Mouse (Mus musculus) forebrain, postnatal 0 days (tissue): ENCODE results near the gene Stk38. TPM values are rescaled to one million over a fixed set of nuclear protein-coding genes. Genes with fewer than 3 reads are reported as not detected.

Experiments
- ATAC-seq: fragments of 200-750 bp; cut with Nextera tagmentation; 2 replicates; pipeline ENCODE4 v1.8.0; 2017; ENCODE audit warnings: mild to moderate bottlenecking, moderate library complexity
- DNase-seq: peaks from one replicate; pipeline ENCODE4 v3.0.0-alpha.2; 2015
- H3K27ac ChIP-seq: fragments of 300-500 bp; sonication (generic); 2 replicates; pipeline ENCODE4 v1.5.1; 2014; ENCODE audit warnings: low read depth, mild to moderate bottlenecking, antibody characterized with exemption, low read length, moderate library complexity, mixed read lengths
- H3K27me3 ChIP-seq: fragments of 300-500 bp; sonication (generic); 2 replicates; pipeline ENCODE4 v1.6.1; 2014; ENCODE audit warnings: mild to moderate bottlenecking, low read length, mixed read lengths; ENCODE audit not compliant: insufficient read depth
- H3K36me3 ChIP-seq: fragments of 300-500 bp; sonication (generic); 2 replicates; pipeline ENCODE4 v1.6.1; 2014; ENCODE audit warnings: mild to moderate bottlenecking, moderate library complexity; ENCODE audit not compliant: insufficient read depth
- H3K4me1 ChIP-seq: fragments of 300-500 bp; sonication (generic); 2 replicates; pipeline ENCODE4 v1.6.1; 2014; ENCODE audit warnings: antibody characterized with exemption; ENCODE audit not compliant: insufficient read depth
- H3K4me2 ChIP-seq: fragments of 300-500 bp; sonication (generic); 2 replicates; pipeline ENCODE4 v1.6.1; 2014; ENCODE audit warnings: low read depth, mild to moderate bottlenecking, moderate library complexity
- H3K4me3 ChIP-seq: fragments of 300-500 bp; sonication (generic); 2 replicates; pipeline ENCODE4 v1.5.1; 2014; ENCODE audit warnings: low read depth, low read length, mixed read lengths
- H3K9ac ChIP-seq: fragments of 300-500 bp; sonication (generic); 2 replicates; pipeline ENCODE4 v1.6.1; 2014; ENCODE audit warnings: mild to moderate bottlenecking
- H3K9me3 ChIP-seq: fragments of 300-500 bp; sonication (generic); 2 replicates; pipeline ENCODE4 v1.6.1; 2016; ENCODE audit warnings: low read length
- CTCF ChIP-seq: sonication (generic); IDR thresholded peaks from 2 replicates; pipeline ENCODE4 v1.5.1; 2016; ENCODE audit warnings: antibody characterized with exemption, control low read depth, low read depth
- WGBS: fragments of 180-500 bp; shearing (Covaris S2); extraction: QIAGEN DNeasy Blood & Tissue Kit; methylation state at CpG from one replicate; pipeline ENCODE4 v1.1.7; 2014; 5-methylcytosine and 5-hydroxymethylcytosine counted together
- polyA plus RNA-seq: library from polyadenylated mRNA; unstranded; fragments of >200 nt; fragmentation: Nextera tagmentation; extraction: Ambion mirVana; gene quantifications from 2 replicates; pipeline ENCODE4 v1.2.1, GENCODE M21; 2015
- total RNA-seq: library from RNA; depleted of rRNA; stranded (reverse); fragments of >200 nt; gene quantifications from 2 replicates; pipeline ENCODE4 v1.2.3, GENCODE M21; 2014

The Stk38 gene
- total and polyA plus RNA-seq, 2 experiments from 2014 or later, result 43.7 to 58.8 TPM

DNA sequence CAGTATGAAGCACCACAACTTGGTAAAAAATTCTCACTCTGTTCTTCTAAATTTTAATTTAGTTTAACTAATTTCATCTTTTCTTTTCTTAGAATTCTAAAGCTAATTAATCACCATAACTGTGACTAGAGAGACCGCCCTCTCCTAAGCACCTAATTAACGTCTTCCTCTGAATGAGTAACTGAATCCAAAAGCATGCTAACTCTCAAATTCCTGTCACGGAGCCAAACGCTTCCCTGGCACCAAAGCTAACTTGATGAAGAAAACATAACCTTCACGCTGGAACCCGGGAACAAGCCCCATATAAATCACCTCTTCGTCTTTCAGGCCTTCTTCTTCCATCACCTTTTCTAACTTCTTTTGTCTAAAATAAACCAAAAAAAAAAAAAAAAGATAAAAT, 15.7 kb downstream of the Stk38 start:
- 19% methylated on average over 7 of the region's 7 CpGs for WGBS
- Histone ChIP-seq H3K27me3 (no peaks in the 10 kb centered on the region), H3K4me1 (no peaks in the 10 kb centered on the region), H3K9me3 (no peaks in the 10 kb centered on the region), H3K36me3 (peaks cover 33% of the 10 kb centered on the region), H3K9ac (no peak overlapping the region), H3K4me3 (no peak overlapping the region), H3K4me2 (no peak overlapping the region), H3K27ac (no peak overlapping the region)
- TF ChIP-seq CTCF, result no peak
- DNase-seq, result peak; percentile 58
- no peak for ATAC-seq

- DNase-seq (no peak), ATAC-seq (no peak)
- H3K27ac ChIP-seq, result no peak overlapping the region
- no peaks in the 10 kb centered on the region for H3K9me3 ChIP-seq
- H3K4me1 ChIP-seq, result no peaks in the 10 kb centered on the region
- no peak overlapping the region for H3K4me3 ChIP-seq
- H3K36me3 ChIP-seq, result peaks cover 35% of the 10 kb centered on the region
- 59% methylated on average over 9 of the region's 9 CpGs for WGBS
- H3K4me2 ChIP-seq, result no peak overlapping the region
- TF ChIP-seq CTCF, result no peak
- H3K9ac ChIP-seq, result no peak overlapping the region
- H3K27me3 ChIP-seq, result no peaks in the 10 kb centered on the region
Measured at GRCm38 (mm10) chr17:28991286-28991685, 16.5 kb downstream of the Stk38 start.

DNA sequence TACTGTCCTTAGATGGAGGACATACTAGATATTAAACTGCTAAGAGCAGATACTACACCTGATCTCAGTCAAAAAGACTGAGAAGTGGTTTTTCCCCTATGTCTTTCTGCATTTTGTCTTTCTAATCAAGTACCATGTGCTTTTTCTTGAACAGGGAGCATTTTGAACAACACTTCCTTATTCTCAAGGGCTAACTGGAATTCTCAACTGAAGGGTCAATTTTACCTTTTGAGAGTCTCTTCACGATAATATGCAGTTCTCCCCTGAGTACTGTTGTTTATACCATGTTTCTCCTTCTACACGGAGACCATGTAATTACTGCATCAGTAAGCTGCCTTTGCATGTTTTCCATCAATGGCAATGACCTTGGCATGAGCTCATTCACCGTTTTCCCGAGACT, 17.7 kb downstream of the Stk38 start:
- no peak for TF ChIP-seq CTCF
- WGBS, result 60% methylated on average over 4 of the region's 4 CpGs
- H3K27me3 ChIP-seq, result no peaks in the 10 kb centered on the region
- ATAC-seq (no peak), DNase-seq (no peak)
- no peak overlapping the region for H3K4me3 ChIP-seq
- H3K9me3 ChIP-seq, result no peaks in the 10 kb centered on the region
- H3K27ac ChIP-seq, result no peak overlapping the region
- H3K4me2 ChIP-seq, result no peak overlapping the region
- peaks cover 45% of the 10 kb centered on the region for H3K36me3 ChIP-seq
- H3K4me1 ChIP-seq, result no peaks in the 10 kb centered on the region
- H3K9ac ChIP-seq, result no peak overlapping the region

DNA sequence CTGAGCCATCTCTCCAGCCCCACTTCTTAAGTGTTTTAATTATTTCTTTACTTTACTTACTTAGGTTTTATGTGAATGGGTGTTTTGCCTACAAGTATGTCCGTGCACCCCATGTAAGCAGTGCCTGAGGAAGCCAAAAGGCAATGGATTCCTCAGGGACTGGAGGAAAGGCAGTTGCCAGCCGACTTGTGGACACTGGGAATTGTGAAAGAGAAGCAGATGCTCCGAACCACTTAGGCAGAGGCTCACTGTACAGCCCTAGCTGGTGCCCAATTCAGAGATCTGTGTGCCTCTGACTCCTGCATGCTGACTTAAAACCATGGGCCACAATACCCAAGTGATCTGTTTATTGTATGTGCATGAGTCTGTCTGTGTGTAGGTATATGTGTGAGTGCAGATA, 18.8 kb downstream of the Stk38 start:
- TF ChIP-seq CTCF, result no peak
- Histone ChIP-seq H3K27ac (no peak overlapping the region), H3K4me3 (no peak overlapping the region), H3K4me1 (no peaks in the 10 kb centered on the region), H3K4me2 (no peak overlapping the region), H3K9me3 (no peaks in the 10 kb centered on the region), H3K27me3 (no peaks in the 10 kb centered on the region), H3K36me3 (peaks cover 52% of the 10 kb centered on the region), H3K9ac (no peak overlapping the region)
- WGBS, result 83% methylated on average over 3 of the region's 3 CpGs
- ATAC-seq (no peak), DNase-seq (no peak)

DNA sequence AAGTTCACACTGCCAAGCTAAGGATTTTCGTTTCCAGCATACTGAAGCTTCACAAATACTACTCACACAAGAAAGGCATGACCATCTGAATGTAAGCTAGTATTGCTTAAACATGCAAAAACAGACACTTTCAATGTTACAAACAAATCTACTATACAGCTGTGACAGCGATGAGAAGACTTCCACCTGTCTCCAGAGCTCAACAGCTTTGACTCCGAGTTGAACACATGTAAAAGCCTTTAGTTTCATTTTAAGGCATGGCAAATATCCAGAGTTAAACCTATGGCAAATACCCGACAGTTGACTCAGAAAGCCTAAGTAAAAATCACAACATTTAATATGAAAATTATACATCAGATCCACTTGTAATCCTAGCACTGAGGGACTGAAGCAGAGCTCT, 19.5 kb downstream of the Stk38 start:
- H3K4me2 ChIP-seq, result no peak overlapping the region
- H3K9ac ChIP-seq, result no peak overlapping the region
- H3K4me1 ChIP-seq, result no peaks in the 10 kb centered on the region
- ATAC-seq (no peak), DNase-seq (no peak)
- H3K27ac ChIP-seq, result no peak overlapping the region
- H3K9me3 ChIP-seq, result no peaks in the 10 kb centered on the region
- 90% methylated on average over 4 of the region's 4 CpGs for WGBS
- no peak overlapping the region for H3K4me3 ChIP-seq
- TF ChIP-seq CTCF, result no peak
- H3K36me3 ChIP-seq, result peaks cover 59% of the 10 kb centered on the region
- no peaks in the 10 kb centered on the region for H3K27me3 ChIP-seq

GRCm38 (mm10) chr17:28987713-28988112, 20.1 kb downstream of the Stk38 start:
- no peaks in the 10 kb centered on the region for H3K9me3 ChIP-seq
- H3K4me2 ChIP-seq, result no peak overlapping the region
- no peaks in the 10 kb centered on the region for H3K4me1 ChIP-seq
- DNase-seq (peak; percentile 70), ATAC-seq (peak; percentile 36; the same call in 1 of the 2 replicates)
- no peaks in the 10 kb centered on the region for H3K27me3 ChIP-seq
- TF ChIP-seq CTCF, result peak; percentile 87
- no peak overlapping the region for H3K27ac ChIP-seq
- WGBS, result 66% methylated on average over 4 of the region's 4 CpGs
- peaks cover 65% of the 10 kb centered on the region for H3K36me3 ChIP-seq
- H3K4me3 ChIP-seq, result no peak overlapping the region
- H3K9ac ChIP-seq, result no peak overlapping the region

GRCm38 (mm10) chr17:28986833-28987232, 21.0 kb downstream of the Stk38 start:
- DNase-seq (no peak), ATAC-seq (no peak)
- H3K36me3 ChIP-seq, result peaks cover 69% of the 10 kb centered on the region

More at GRCm38 (mm10) chr17:28986833-28987232, 21.0 kb downstream of the Stk38 start:
- Histone ChIP-seq H3K4me2 (no peak overlapping the region), H3K4me1 (no peaks in the 10 kb centered on the region), H3K9me3 (no peaks in the 10 kb centered on the region), H3K4me3 (no peak overlapping the region), H3K27ac (no peak overlapping the region), H3K9ac (no peak overlapping the region), H3K27me3 (no peaks in the 10 kb centered on the region)
- peak; percentile 53 for TF ChIP-seq CTCF
